Mouse (Mus musculus): ENCODE data around the gene Mettl5. TPM values are rescaled to one million over a fixed set of nuclear protein-coding genes. Genes with fewer than 3 reads are reported as not detected.

Mettl5 gene
- polyA plus RNA-seq, 1 experiment from 2014 or later: 27.2 TPM

GRCm38 (mm10) chr2:69893145-69893544 lies 7.7 kb upstream of the Mettl5 start:
- WGBS: 91% methylated on average over 1 of the region's 1 CpGs
- no peak overlapping the region for H3K4me3 ChIP-seq
- no peaks in the 10 kb centered on the region for H3K9me3 ChIP-seq
- peaks cover under 1% of the 10 kb centered on the region for H3K4me1 ChIP-seq
- H3K9ac ChIP-seq (replicated peaks): no peak overlapping the region
- no peaks in the 10 kb centered on the region for H3K27me3 ChIP-seq
- no peaks in the 10 kb centered on the region for H3K36me3 ChIP-seq
- no peak overlapping the region for H3K27ac ChIP-seq (replicated peaks)
- H3K4me2 ChIP-seq (replicated peaks): no peak overlapping the region
- no peak for ATAC-seq (replicated peaks)

- Histone ChIP-seq H3K4me1 (0 out of 2 replicates have a peak, but pooled peaks cover 4% of the 10 kb centered on the region), H3K9me3 (no peaks in the 10 kb centered on the region), H3K36me3 (no peaks in the 10 kb centered on the region), H3K27ac (replicated peaks) (no peak overlapping the region), H3K9ac (replicated peaks) (no peak overlapping the region), H3K4me3 (no peak overlapping the region), H3K4me2 (replicated peaks) (no peak overlapping the region), H3K27me3 (no peaks in the 10 kb centered on the region)
- no peak for ATAC-seq (replicated peaks)
- 71% methylated on average over 7 of the region's 7 CpGs for WGBS
These were observed 5.4 kb upstream of the Mettl5 start for GRCm38 (mm10) chr2:69890843-69891242.

DNA sequence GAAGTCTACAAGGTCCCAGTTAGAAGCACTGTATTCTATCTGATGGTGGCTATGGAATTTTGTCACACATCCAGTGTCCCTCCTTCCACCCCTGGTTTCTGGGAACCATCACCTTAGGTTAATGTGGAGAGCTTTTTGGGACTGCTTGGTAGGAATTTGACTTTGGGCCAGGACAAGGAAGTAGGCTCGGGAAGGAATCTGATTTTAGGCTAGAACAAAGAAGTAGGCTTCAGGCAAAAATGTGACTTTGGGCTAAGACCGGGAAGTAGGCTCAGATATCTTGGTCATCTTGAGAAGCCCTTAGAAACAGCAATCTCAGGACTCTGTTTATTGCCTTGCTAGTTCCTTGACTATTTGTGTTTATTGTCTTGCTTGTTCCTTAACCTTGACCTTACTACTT lies 3.5 kb upstream of the Mettl5 start:
- Histone ChIP-seq H3K4me1 (peaks cover 13% of the 10 kb centered on the region), H3K9me3 (no peaks in the 10 kb centered on the region), H3K4me3 (no peak overlapping the region), H3K27ac (replicated peaks) (no peak overlapping the region), H3K4me2 (replicated peaks) (no peak overlapping the region), H3K9ac (replicated peaks) (no peak overlapping the region), H3K36me3 (no peaks in the 10 kb centered on the region), H3K27me3 (no peaks in the 10 kb centered on the region)
- 78% methylated on average over 2 of the region's 2 CpGs for WGBS
- ATAC-seq (replicated peaks): no peak

DNA sequence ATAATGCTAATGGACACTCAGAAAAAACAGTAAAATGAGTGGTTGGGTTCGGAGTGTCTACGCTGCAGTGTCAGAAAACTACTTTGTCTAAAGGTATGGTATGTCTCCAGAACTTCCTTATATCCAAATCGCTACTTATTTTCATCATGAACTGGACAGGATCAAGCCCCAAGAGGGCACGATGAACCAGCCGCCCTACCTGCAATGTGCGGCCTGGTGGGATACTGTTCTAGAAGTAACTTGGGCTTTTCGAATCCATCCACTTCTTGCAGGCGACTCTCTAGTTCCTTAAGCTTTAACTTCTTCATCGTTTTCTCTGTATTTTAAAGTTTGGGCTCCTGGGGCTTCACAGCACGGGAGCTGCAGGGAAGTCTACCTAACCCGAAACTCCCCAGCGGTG lies 365 bp downstream of the Mettl5 start:
- WGBS: 8% methylated on average over 12 of the region's 12 CpGs
- Histone ChIP-seq H3K27ac (replicated peaks) (0 out of 2 replicates have a peak overlapping the region, but pooled peaks have one; percentile 27), H3K36me3 (no peaks in the 10 kb centered on the region)

GRCm38 (mm10) chr2:69884581-69884980 lies 834 bp downstream of the Mettl5 start:
- Histone ChIP-seq H3K27ac (replicated peaks) (no peak overlapping the region), H3K4me2 (replicated peaks) (peak overlapping the region; percentile 57), H3K9me3 (no peaks in the 10 kb centered on the region), H3K27me3 (no peaks in the 10 kb centered on the region), H3K36me3 (no peaks in the 10 kb centered on the region), H3K9ac (replicated peaks) (peak overlapping the region; percentile 63; the same call in 1 of the 2 replicates), H3K4me1 (peaks cover 13% of the 10 kb centered on the region), H3K4me3 (peak overlapping the region; percentile 56)
- no peak for ATAC-seq (replicated peaks)
- whole genome bisulfite sequencing: 62% methylated on average over 6 of the region's 6 CpGs

More for the DNA sequence above, 365 bp downstream of the Mettl5 start:
- Histone ChIP-seq H3K9me3 (no peaks in the 10 kb centered on the region), H3K9ac (replicated peaks) (peak overlapping the region; percentile 63), H3K4me1 (peaks cover 13% of the 10 kb centered on the region), H3K27me3 (no peaks in the 10 kb centered on the region), H3K4me3 (peak overlapping the region; percentile 56), H3K4me2 (replicated peaks) (peak overlapping the region; percentile 57)
- peak; percentile 24; the same call in 1 of the 2 replicates for ATAC-seq (replicated peaks)

DNA sequence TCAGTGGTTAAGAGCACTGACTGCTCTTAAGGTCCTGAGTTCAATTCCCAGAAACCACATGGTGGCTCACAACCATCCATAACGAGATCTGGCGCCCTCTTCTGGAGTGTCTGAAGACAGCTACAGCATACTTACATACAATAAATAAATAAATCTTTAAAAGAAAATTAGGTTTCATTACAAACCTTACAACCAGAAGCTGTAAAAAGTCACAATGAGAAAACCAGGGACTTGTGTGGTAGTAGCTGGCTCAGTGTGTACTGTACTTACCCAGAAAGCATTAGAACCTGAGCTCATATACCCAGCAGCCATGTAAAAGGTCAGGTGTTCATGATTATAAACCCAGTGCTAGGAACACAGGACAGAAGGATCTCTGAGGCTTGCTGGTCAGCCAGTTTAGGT lies 1.4 kb downstream of the Mettl5 start:
- Histone ChIP-seq H3K4me2 (replicated peaks) (no peak overlapping the region), H3K4me3 (no peak overlapping the region)
- WGBS: 75% methylated on average over 2 of the region's 2 CpGs

DNA sequence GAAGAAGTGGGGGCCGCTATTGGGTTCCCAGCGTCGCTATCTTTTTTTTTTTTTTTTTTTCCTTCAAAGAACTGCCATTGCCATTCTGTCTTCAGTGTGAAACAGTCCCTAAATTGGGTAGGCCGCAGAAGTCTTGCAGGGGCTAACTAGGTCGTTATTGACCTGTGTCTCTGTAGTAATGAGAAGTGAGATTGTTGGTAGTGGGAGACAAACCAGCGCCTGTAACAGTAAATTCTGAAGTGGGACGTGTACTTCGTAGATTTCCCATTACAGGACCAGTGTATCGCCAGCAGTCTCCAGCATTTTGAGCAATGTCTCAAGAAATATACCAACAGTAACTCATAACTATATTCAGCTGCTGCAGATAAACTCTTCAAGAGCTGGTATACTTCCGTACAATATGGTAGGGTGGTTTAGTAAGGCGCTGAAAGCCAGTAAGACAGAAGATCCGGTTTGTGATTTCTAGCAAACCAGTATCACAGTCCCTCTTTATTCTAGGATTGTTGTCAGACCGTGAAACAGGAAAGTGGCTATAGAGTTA lies 23.2 kb downstream of the Mettl5 start:
- Histone ChIP-seq H3K4me1 (peaks cover 29% of the 10 kb centered on the region), H3K27me3 (no peaks in the 10 kb centered on the region), H3K4me3 (peak overlapping the region; percentile 92), H3K9me3 (no peaks in the 10 kb centered on the region), H3K9ac (replicated peaks) (peak overlapping the region; percentile 100), H3K36me3 (peaks cover 17% of the 10 kb centered on the region), H3K27ac (replicated peaks) (peak overlapping the region; percentile 82; the same call in 1 of the 2 replicates), H3K4me2 (replicated peaks) (peak overlapping the region; percentile 81)
- no peak for ATAC-seq (replicated peaks)
- 2% methylated on average over 13 of the region's 13 CpGs for WGBS

More for the DNA sequence above, 1.4 kb downstream of the Mettl5 start:
- Histone ChIP-seq H3K9ac (replicated peaks) (no peak overlapping the region), H3K27ac (replicated peaks) (no peak overlapping the region), H3K9me3 (no peaks in the 10 kb centered on the region), H3K36me3 (no peaks in the 10 kb centered on the region), H3K27me3 (no peaks in the 10 kb centered on the region), H3K4me1 (peaks cover 13% of the 10 kb centered on the region)
- ATAC-seq (replicated peaks): no peak

DNA sequence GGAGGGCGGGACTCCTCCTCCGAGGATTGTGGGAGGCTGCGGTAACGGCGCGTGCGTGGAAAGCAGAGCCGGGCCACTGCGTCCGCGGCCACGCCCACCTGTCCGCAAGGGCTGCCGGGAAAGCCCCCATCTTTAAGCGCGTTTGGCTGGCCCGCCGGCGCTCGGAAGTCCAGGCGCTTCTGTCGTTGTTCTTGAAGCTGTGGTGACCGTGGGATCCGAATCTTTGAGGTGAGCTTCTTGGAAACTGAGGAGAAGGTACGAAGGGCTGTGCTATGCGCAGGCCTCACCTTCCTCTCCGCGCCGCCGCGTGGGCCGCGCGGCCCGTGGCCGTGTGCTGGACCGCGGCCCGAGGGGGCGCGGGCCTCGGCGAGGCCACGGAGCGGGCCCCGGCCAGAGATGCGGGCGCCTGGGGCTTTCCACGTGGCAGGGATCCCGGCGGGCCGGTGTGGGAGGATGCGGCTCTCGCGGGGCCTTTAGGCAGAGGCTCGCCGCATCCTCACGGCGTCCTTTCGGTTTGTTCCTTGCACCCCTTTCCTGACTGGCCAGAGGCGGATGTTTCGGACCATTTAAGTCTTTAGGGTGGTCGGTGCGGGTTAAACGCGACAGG lies 23.8 kb downstream of the Mettl5 start, which contains the start of gene Ssb:
Gene Ssb (plus strand): TSS at position 78 of the 607 bp plus-strand sequence.
- Histone ChIP-seq H3K27ac (replicated peaks) (peak within 1 kb of the TSS; percentile 82), H3K9me3 (no peaks in the 10 kb centered on the region), H3K4me3 (peak within 1 kb of the TSS; percentile 92), H3K9ac (replicated peaks) (peak within 1 kb of the TSS; percentile 100), H3K4me1 (peaks cover 29% of the 10 kb centered on the region), H3K27me3 (no peaks in the 10 kb centered on the region), H3K4me2 (replicated peaks) (peak within 1 kb of the TSS; percentile 81), H3K36me3 (peaks cover 12% of the 10 kb centered on the region; the same call in 1 of the 2 replicates)
- ATAC-seq (replicated peaks): peak; percentile 96
- under 1% methylated on average over 66 of the region's 66 CpGs for WGBS

DNA sequence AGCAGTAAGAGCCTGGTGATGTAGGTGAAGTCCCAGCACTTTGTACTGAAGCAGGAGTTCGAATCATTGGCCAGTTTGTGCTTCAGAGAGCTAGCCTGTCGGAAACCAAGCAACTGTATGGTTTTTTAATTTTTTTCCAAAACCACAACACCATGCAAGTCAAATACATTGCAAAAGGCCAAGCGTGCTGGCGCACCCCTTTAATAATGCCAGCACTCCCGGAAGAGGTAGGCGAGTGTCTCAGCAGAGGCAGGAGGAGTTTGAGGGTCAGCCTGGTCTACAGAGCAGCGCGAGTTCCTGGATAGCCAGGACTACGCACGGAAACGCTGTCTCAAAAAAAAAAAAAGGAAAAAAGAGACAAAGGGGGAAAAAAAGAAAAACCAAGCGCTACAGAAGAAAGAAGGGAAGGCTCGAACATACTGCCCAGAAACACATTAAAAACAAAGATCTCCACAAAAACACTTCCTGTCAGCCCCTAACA lies 24.4 kb downstream of the Mettl5 start:
- Histone ChIP-seq H3K4me1 (peaks cover 29% of the 10 kb centered on the region), H3K36me3 (peaks cover 7% of the 10 kb centered on the region; the same call in 1 of the 2 replicates), H3K27ac (replicated peaks) (peak overlapping the region; percentile 82), H3K4me2 (replicated peaks) (peak overlapping the region; percentile 70), H3K4me3 (peak overlapping the region; percentile 92), H3K9ac (replicated peaks) (peak overlapping the region; percentile 100), H3K27me3 (no peaks in the 10 kb centered on the region), H3K9me3 (no peaks in the 10 kb centered on the region)
- 12% methylated on average over 13 of the region's 13 CpGs for WGBS
- peak; percentile 81 for ATAC-seq (replicated peaks)

GRCm38 (mm10) chr2:69857882-69858281 lies 27.5 kb downstream of the Mettl5 start:
- Histone ChIP-seq H3K36me3 (no peaks in the 10 kb centered on the region), H3K4me3 (no peak overlapping the region), H3K9ac (replicated peaks) (no peak overlapping the region), H3K27ac (replicated peaks) (no peak overlapping the region), H3K27me3 (no peaks in the 10 kb centered on the region), H3K9me3 (no peaks in the 10 kb centered on the region), H3K4me1 (peaks cover 12% of the 10 kb centered on the region), H3K4me2 (replicated peaks) (no peak overlapping the region)
- ATAC-seq (replicated peaks): no peak
- 82% methylated on average over 1 of the region's 1 CpGs for WGBS

DNA sequence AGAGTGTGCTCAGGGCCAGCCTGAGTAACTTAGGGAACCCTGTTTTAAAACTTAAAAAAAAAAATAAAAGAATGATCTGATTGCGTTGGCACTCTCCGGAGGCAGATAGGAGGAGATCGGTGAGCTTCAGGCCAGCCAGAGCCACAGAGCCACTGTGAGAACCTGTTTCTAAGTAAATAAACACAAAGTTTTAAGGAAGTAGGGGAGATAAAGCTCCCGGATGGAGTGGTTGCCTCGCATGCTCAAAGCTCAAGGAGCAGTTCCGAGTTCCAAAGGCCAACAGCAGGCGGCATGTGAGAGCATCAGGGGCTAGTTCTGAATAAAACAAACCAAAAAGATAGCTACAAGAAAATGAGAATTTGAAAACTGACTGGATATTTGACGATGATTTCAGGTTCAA lies 29.0 kb downstream of the Mettl5 start:
- no peaks in the 10 kb centered on the region for H3K36me3 ChIP-seq
- no peak for ATAC-seq (replicated peaks)
- no peak overlapping the region for H3K4me2 ChIP-seq (replicated peaks)
- H3K4me1 ChIP-seq: peaks cover 4% of the 10 kb centered on the region; the same call in 1 of the 2 replicates
- WGBS: 73% methylated on average over 8 of the region's 8 CpGs
- H3K9me3 ChIP-seq: no peaks in the 10 kb centered on the region
- no peak overlapping the region for H3K27ac ChIP-seq (replicated peaks)
- no peaks in the 10 kb centered on the region for H3K27me3 ChIP-seq
- no peak overlapping the region for H3K9ac ChIP-seq (replicated peaks)
- no peak overlapping the region for H3K4me3 ChIP-seq

- Histone ChIP-seq H3K9me3 (no peaks in the 10 kb centered on the region), H3K4me2 (replicated peaks) (no peak overlapping the region), H3K9ac (replicated peaks) (no peak overlapping the region), H3K4me3 (no peak overlapping the region), H3K36me3 (no peaks in the 10 kb centered on the region), H3K27me3 (no peaks in the 10 kb centered on the region), H3K27ac (replicated peaks) (no peak overlapping the region), H3K4me1 (no peaks in the 10 kb centered on the region)
- WGBS: 50% methylated on average over 2 of the region's 2 CpGs
- ATAC-seq (replicated peaks): no peak
These were observed 33.9 kb downstream of the Mettl5 start for GRCm38 (mm10) chr2:69851427-69852058.
